Mouse (Mus musculus) adrenal gland, adult 2 months (tissue): Measurements from ENCODE around the gene Alox5. TPM values are rescaled to one million over a fixed set of nuclear protein-coding genes. Genes with fewer than 3 reads are reported as not detected.
"Not testable (repeated sequence)": the region's sequence is repeated elsewhere in the genome, so short reads cannot be mapped to it uniquely, and the experiment has no call there.

ENCODE experiments used
- DNase-seq: peaks from one replicate; pipeline ENCODE4 v3.0.0; 2021
- long read RNA-seq: library from polyadenylated mRNA; stranded (forward); transcript quantifications from one replicate; pipeline ENCODE4 v2.0.0, GENCODE M21; 2021
- polyA plus RNA-seq: library from polyadenylated mRNA; depleted of rRNA; stranded (reverse); fragments of >200 nt; gene quantifications from 2 replicates; pipeline ENCODE4 v1.2.3, GENCODE M21; 2012; rRNA removed
- total RNA-seq, 2 experiments: library from RNA; stranded (reverse); gene quantifications; 2 replicates each; pipeline ENCODE4 v1.2.3; 2021

Gene Alox5
- total RNA-seq (1 to 10 TPM; 1.3 to 2.2 TPM), polyA plus RNA-seq (1.4 and 1.8 TPM in 2 replicates)
- long read RNA-seq, partial matches to known transcripts, result 0 of 2 reads
- long read RNA-seq, other reads (novel, unspliced or antisense), result 0 of 2 reads

DNA sequence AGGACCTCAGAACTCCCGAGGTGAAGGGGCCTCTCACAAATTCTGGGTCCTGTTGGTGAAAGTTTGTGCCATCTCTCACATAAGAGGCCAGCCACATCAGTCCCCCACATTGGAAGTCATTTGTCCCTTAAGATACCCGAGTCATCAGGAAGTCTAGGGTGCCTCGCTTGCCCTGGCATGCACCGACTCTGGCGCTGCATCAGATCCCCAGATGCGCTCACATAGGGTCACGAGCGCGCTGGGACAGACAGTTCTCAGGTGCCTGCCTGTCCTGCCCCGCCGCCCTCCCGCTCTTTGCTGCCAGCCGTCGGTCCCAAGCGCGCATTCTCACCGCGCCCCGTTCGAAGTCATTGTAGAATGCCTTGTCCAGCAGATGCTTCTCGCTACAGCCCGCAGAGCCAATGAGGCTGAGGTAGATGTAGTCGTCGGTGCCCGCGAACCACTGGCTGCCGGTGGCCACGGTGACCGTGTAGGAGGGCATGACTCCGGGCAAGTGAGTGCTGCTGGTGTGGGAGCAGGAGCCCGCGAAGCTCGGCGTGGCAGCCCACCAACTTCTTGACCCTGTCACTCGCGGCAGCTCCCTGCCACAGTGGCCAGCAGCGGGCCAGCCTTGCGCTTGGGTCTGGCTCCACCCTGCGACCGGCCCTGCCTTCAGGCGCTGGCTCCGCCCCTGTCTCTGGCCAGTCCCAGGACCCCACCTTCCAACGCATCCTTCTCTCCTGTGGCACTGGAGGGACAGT, at the start of gene Alox5:
TSS of gene Alox5 (minus strand) at position 635 of the 740 bp plus-strand sequence.
- peak; percentile 46 for DNase-seq

DNA sequence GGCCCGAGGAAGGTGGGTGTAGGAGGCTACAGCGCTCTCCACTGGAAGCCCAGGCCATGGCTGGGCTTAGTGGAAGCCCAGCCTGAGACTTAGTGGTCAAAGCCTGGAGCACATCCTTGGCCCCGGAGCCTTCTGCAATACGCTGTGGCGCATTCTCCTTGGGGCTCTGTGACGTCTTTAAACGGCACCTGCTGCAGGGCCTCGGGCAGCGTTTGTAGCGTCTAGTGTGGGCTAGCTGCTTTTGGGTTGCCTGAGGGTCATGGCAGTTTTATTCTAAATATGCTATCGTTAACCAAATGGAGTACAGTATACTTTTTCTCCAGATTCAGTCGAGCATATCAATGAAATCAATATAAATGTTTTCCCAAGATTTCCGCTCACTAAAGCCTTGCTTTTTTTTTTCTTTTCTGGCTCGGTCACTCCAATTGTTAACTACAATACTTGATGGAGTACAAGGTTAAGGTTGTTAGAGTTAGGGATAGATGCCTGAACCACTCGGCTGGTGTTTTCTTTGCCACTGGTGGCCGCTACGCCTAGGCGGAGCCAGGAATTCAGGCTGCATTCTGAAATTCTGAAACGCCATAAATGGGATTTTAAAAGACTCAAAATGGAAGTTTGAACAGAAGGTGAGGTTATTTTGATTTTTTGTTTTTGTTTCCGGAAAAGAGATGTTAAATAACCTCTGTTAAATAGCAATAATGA, 45.5 kb upstream of the Alox5 start, which contains the start of gene Olfr212:
TSS of gene Olfr212 (plus strand) at position 215 of the 702 bp plus-strand sequence.
- not testable (repeated sequence) for DNase-seq

GRCm38 (mm10) chr6:116495960-116496359, 35.0 kb upstream of the Alox5 start:
- no peak for DNase-seq

DNA sequence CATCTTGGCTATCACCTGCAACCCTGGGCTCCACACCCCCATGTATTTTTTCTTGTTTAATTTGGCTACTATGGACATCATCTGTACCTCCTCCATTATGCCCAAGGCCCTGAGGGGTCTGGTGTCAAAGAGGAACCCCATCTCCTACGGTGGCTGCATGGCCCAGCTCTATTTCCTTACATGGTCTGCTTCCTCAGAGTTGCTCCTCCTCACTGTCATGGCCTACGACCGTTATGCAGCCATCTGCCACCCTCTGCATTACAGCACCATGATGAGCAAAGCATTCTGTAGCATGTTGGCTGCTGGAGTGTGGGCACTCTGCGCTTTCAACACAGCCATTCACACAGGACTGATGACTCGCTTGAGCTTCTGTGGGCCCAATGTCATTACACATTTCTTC, 32.8 kb upstream of the Alox5 start:
- DNase-seq, result no peak

- DNase-seq, result no peak
Measured at GRCm38 (mm10) chr6:116488791-116489190, 27.8 kb upstream of the Alox5 start, which contains the start of gene Olfr211. Olfr211 (plus strand) TSS chr6:116489091.

DNA sequence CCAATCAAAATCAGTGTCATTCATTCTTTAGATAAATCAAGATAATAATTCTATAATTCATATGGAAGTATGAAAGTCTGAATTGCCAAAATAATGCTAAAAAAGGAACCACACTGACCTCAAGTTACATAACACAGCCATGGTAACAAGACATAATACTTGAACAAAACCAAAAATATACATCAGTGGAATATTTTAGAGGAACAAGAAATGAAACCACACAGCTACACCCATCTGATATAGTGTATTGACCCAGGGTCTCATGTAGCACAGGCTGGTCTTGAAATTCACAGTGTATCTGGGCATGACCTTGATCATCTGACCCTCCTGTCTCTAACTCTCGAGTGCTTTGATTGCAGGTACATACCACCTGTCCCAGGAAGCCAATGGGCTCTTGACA, 25.9 kb upstream of the Alox5 start:
- no peak for DNase-seq

- DNase-seq, result no peak
Measured at GRCm38 (mm10) chr6:116485081-116485480, 24.1 kb upstream of the Alox5 start.

DNA sequence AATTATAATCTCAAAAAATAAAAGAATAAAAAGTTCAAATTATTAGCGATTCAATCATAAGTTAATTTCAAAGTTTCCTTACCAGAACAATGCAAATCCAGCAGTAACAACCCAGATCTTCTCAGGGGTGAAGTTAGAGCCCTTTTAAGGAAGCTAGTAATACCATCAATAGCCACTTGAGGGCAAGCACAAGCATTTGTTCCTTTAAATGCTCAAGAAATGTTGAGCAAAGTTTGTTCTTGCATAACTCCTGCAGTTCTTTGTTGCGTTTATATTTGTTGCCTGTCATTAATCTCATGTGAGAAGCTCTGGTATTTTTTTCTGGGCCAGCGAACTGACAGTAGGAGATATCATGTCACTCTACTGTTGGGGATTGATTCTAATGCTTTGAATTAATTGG, 7.1 kb upstream of the Alox5 start:
- no peak for DNase-seq

- no peak for DNase-seq
Measured at GRCm38 (mm10) chr6:116459232-116459631, 1.7 kb downstream of the Alox5 start.

- no peak for DNase-seq
Measured at GRCm38 (mm10) chr6:116458728-116459127, 2.2 kb downstream of the Alox5 start.

DNA sequence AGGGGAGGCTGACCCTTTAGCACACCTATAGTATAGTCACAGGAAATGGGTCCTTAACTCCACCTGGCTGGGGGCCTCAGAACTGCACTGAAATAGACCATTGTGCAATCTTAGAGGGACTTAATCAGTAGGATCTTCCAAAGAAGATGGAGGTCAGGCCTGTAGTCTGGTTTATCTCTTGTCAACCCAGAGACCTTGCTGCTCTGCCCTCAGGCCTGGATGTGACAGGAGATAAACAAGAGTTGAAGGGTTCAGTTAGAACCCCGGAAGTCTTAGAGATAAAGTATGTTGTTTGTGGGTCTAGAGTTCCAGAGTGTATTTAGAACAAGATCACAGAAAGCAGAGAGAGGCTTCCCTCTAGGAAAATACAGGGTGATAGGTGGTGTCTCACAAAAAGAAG, 4.5 kb downstream of the Alox5 start:
- no peak for DNase-seq

- peak; percentile 19 for DNase-seq
Measured at GRCm38 (mm10) chr6:116455781-116456180, 5.2 kb downstream of the Alox5 start.

DNA sequence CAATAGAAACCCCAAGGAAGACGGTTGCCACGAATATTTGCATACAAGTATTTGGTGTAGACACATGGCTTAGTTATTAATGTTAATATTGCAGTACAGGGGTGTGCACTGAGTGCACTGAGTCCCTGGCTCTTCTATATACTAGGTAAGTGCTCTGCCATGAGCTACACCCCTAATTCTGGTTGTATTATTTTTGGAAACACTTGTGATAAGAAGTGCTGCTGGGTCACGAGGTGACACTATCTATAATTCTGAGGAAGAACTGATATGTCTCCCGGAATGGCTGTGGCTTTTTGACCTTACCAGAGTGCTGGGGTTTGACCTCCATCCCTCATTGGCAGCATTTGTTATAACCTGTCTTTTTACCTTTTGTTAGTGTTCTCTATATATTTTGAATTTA, 20.1 kb downstream of the Alox5 start:
- DNase-seq, result no peak

GRCm38 (mm10) chr6:116440447-116440846, 20.5 kb downstream of the Alox5 start:
- DNase-seq, result no peak

DNA sequence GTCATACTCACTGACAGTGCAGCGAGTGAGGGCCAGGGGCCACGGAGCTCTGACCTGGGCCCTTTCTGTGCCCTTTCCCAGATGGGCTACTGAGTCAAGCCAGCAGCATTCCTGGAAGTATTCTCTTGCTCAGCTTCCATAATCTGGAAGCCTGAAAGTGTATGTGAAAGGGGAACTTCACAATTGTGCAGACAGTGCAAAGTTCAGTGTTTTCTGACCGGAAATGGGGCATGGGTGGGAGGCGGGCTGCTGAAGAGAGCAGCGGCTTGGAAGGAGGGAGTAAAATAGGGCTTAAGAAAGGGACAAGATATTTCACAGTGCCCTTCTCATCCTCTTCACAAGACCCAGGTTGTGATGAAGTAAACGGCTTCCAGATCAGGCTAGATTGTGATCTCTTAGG, 21.4 kb downstream of the Alox5 start:
- no peak for DNase-seq

- DNase-seq, result no peak
Measured at GRCm38 (mm10) chr6:116438864-116439263, 22.1 kb downstream of the Alox5 start.

GRCm38 (mm10) chr6:116428282-116428681, 32.7 kb downstream of the Alox5 start:
- DNase-seq, result no peak

- DNase-seq, result no peak
Measured at GRCm38 (mm10) chr6:116427552-116427951, 33.4 kb downstream of the Alox5 start.

DNA sequence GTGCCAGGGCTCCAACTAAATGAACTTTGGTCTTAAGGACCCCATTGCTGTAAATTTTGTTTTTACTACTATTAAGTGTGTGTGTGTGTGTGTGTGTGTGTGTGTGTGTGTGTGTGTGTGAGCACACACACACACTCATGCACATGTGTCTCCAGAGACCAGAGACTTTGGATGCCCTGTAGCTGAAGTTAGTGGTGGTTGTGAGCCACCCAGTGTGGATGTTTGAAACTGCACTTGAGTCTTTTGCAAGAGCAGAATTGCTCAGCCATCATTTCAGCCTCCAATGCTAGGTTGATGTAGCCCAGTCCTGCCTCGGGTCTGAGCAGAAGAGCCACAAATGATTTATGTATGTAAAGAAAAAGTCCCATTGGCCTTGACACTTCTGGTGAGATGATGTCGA, 37.3 kb downstream of the Alox5 start:
- peak; percentile 40 for DNase-seq

DNA sequence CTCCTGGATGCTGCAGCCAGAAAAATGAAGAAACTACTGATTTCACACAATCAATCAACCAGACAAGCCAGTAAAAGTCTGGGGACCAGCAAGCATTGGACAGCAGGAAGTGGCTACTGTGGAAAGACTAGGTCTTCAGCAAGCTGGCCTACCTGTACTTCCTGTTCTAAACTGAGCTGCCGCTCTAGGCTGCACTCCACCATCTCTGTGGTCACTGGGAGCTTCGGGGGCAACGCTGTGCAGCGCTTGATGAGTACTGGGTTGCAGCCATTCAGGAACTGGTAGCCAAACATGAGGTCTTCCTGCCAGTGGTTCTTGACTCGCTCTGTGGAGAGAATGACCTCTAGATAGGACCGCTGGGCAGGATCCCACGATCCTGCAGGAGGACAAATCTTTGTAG, 38.0 kb downstream of the Alox5 start:
- no peak for DNase-seq

- no peak for DNase-seq
Measured at GRCm38 (mm10) chr6:116420271-116420670, 40.7 kb downstream of the Alox5 start.

- DNase-seq, result no peak
Measured at GRCm38 (mm10) chr6:116419699-116420098, 41.3 kb downstream of the Alox5 start.

DNA sequence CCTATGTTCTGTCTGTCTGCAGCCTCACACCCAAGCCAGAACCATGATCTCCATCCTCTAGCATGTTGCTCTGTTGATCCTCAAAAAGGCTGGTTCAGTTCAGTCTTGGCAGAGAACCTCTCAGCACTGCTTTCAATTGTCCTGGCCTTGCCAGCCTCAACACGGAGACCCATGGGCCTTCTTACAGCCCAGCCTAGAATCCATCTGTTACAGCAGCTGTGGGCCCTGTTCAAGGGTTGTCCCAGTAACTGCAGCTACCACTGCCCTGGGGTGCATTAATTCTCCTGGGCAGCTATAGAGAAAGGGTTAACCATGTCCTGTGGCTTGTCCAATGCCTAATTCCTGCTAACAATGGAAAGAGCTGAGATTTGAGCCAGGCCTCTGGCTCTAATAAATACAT, 42.5 kb downstream of the Alox5 start:
- DNase-seq, result no peak
